In genomic region chr13:113972401-113972800, GRCm38 (mm10) we compare ENCODE assay signal across 23 mouse cellular contexts.
DNase-seq lines count a peak whose midpoint lies in the region; ATAC-seq and TF ChIP-seq lines count a peak whose summit lies in the region.
"Had no signal": no experiment of that assay in that cellular context is flagged by ENCODE, and none has a peak within 500 bp of the region (broad histone marks: within the 10 kb centered on the region; RNA-seq: fewer than 3 reads in every experiment).

No protein-coding gene starts in this region.

- peaks cover 22% of the 10 kb centered on the region for H3K36me3 ChIP-seq in forebrain, embryonic 10.5 days (replicated peaks)
- H3K36me3 ChIP-seq: embryonic facial prominence, embryonic 15.5 days had no signal

- H3K27me3 ChIP-seq in Patski: no peaks in the 10 kb centered on the region
- H3K27me3 ChIP-seq in forebrain, embryonic 10.5 days (ENCODE audit: poor library complexity, severe bottlenecking): peaks cover 11% of the 10 kb centered on the region; the same call in 1 of the 2 replicates
- H3K27me3 ChIP-seq: CH12.LX; embryonic facial prominence, embryonic 13.5 days; embryonic facial prominence, embryonic 15.5 days had no signal

- H3K4me1 ChIP-seq in forebrain, embryonic 10.5 days: peaks cover 40% of the 10 kb centered on the region

- peak; percentile 26 for ATAC-seq in Patski
- ATAC-seq: CD4-positive, CD25-positive, alpha-beta regulatory T cell, adult 4 months; forebrain, embryonic 14.5 days; forebrain, postnatal 0 days had no signal

- no peak for TF ChIP-seq CTCF in Patski (IDR thresholded peaks at IDR 0.05)

- POLR2A ChIA-PET in Patski (lab: Charles Lee): no interaction called here

- in situ Hi-C loops in Patski (cut with MboI; ENCODE audit: low pct_unique_long_range_greater_than_20kb): no loop called here

- H3K9me3 ChIP-seq in forebrain, embryonic 10.5 days: no peaks in the 10 kb centered on the region
- H3K9me3 ChIP-seq: embryonic facial prominence, embryonic 13.5 days; embryonic facial prominence, embryonic 15.5 days; forebrain, embryonic 12.5 days; G1E had no signal

- CTCF ChIA-PET in Patski (lab: Charles Lee): no interaction called here

- WGBS in forebrain, embryonic 10.5 days: 93% methylated on average over 7 of the region's 7 CpGs

- DNase-seq in 3T3-L1 (ENCODE audit: low read depth, low spot score): peak; percentile 89
- DNase-seq in Muller cell, postnatal 12 days (ENCODE audit: inconsistent ontology term): peak; percentile 84
- DNase-seq in Patski (ENCODE audit: low read depth, low spot score): peak; percentile 22
- no peak for DNase-seq in spleen, adult 18-20 months
- no peak for DNase-seq in c-Kit-positive CD71-positive TER-119-positive erythroid progenitor cells, embryonic 14.5 days (ENCODE audit: low spot score)
- no peak for DNase-seq in forebrain, embryonic 10.5 days (ENCODE audit: extremely low spot score, low spot score)
- DNase-seq: adrenal gland, adult 2 months; adrenal gland, postnatal 10 days; adrenal gland, postnatal 25 days; B cell, adult 2 months; cerebellum, adult 11-12 months; cerebellum, adult 2 months; cerebellum, adult 9-10 months; cerebellum, postnatal 10 days; cerebellum, postnatal 25 days; forebrain, postnatal 0 days had no signal

- H3K4me3 ChIP-seq in forebrain, embryonic 10.5 days: no peak overlapping the region
- H3K4me3 ChIP-seq: embryonic facial prominence, embryonic 13.5 days; embryonic facial prominence, embryonic 15.5 days; forebrain, embryonic 12.5 days had no signal

- no peak overlapping the region for H3K27ac ChIP-seq in forebrain, embryonic 10.5 days
- H3K27ac ChIP-seq: embryonic facial prominence, embryonic 13.5 days; embryonic facial prominence, embryonic 15.5 days; forebrain, embryonic 12.5 days had no signal

Comparison
In these comparisons a context has a peak if more than half of its experiments do, and no peak if none do; other contexts are left out.
1. DNase-seq: peak in 3T3-L1 (single experiment), Muller cell, postnatal 12 days (single experiment) and Patski (single experiment); none in spleen, adult 18-20 months (0 of 2), c-Kit-positive CD71-positive TER-119-positive erythroid progenitor cells, embryonic 14.5 days (single experiment) and forebrain, embryonic 10.5 days (single experiment).